Mouse (Mus musculus): ENCODE measurements at regions not wholly inside any gene's neighbourhood (a gene's known extent, or its start where the extent isn't known, plus 50 kb on each side); places are given as distances from the start of the nearest gene placed in this dataset.

GRCm38 (mm10) chr16:21289528-21289927 is 85.0 kb downstream of the Ephb3 start:
- no peak for ATAC-seq (replicated peaks; ENCODE audit: low FRiP score, low read depth)
- DNase-seq (ENCODE audit: low spot score), result no peak
- Histone ChIP-seq H3K36me3 (ENCODE audit: insufficient read depth, low read length) (no peaks in the 10 kb centered on the region), H3K27ac (no peak overlapping the region), H3K9me3 (replicated peaks; ENCODE audit: low read length) (no peaks in the 10 kb centered on the region; the same call in 1 of the 2 replicates), H3K4me1 (replicated peaks; ENCODE audit: insufficient read depth, low read length) (peaks cover 3% of the 10 kb centered on the region; the same call in 1 of the 2 replicates), H3K4me3 (replicated peaks; ENCODE audit: low read depth, low read length) (no peak overlapping the region), H3K4me2 (ENCODE audit: low read length) (no peak overlapping the region), H3K9ac (ENCODE audit: low read depth, low read length) (no peak overlapping the region), H3K27me3 (ENCODE audit: insufficient read depth, low read length) (no peaks in the 10 kb centered on the region)
- no peak for TF ChIP-seq CTCF (IDR thresholded peaks at IDR 0.05; ENCODE audit: low read depth)
- 66% methylated on average over 7 of the region's 7 CpGs for WGBS

GRCm38 (mm10) chr16:21293010-21293409 is 88.5 kb downstream of the Ephb3 start:
- Histone ChIP-seq H3K9me3 (replicated peaks; ENCODE audit: low read length) (no peaks in the 10 kb centered on the region; the same call in 1 of the 2 replicates), H3K36me3 (ENCODE audit: insufficient read depth, low read length) (no peaks in the 10 kb centered on the region), H3K27me3 (ENCODE audit: insufficient read depth, low read length) (no peaks in the 10 kb centered on the region), H3K9ac (ENCODE audit: low read depth, low read length) (no peak overlapping the region), H3K27ac (no peak overlapping the region), H3K4me1 (replicated peaks; ENCODE audit: insufficient read depth, low read length) (peaks cover 11% of the 10 kb centered on the region), H3K4me2 (ENCODE audit: low read length) (no peak overlapping the region), H3K4me3 (replicated peaks; ENCODE audit: low read depth, low read length) (no peak overlapping the region)
- WGBS, result 39% methylated on average over 11 of the region's 11 CpGs
- ATAC-seq (replicated peaks; ENCODE audit: low FRiP score, low read depth) (no peak), DNase-seq (ENCODE audit: low spot score) (no peak)
- TF ChIP-seq CTCF (IDR thresholded peaks at IDR 0.05; ENCODE audit: low read depth), result peak; percentile 48

GRCm38 (mm10) chr16:21293569-21293968 is 89.0 kb downstream of the Ephb3 start:
- Histone ChIP-seq H3K9me3 (replicated peaks; ENCODE audit: low read length) (no peaks in the 10 kb centered on the region; the same call in 1 of the 2 replicates), H3K4me1 (replicated peaks; ENCODE audit: insufficient read depth, low read length) (peaks cover 11% of the 10 kb centered on the region), H3K4me2 (ENCODE audit: low read length) (no peak overlapping the region), H3K36me3 (ENCODE audit: insufficient read depth, low read length) (no peaks in the 10 kb centered on the region), H3K4me3 (replicated peaks; ENCODE audit: low read depth, low read length) (no peak overlapping the region), H3K27ac (no peak overlapping the region), H3K9ac (ENCODE audit: low read depth, low read length) (no peak overlapping the region), H3K27me3 (ENCODE audit: insufficient read depth, low read length) (no peaks in the 10 kb centered on the region)
- no peak for TF ChIP-seq CTCF (IDR thresholded peaks at IDR 0.05; ENCODE audit: low read depth)
- ATAC-seq (replicated peaks; ENCODE audit: low FRiP score, low read depth) (no peak), DNase-seq (ENCODE audit: low spot score) (no peak)
- WGBS, result 39% methylated on average over 3 of the region's 3 CpGs

- DNase-seq (ENCODE audit: low spot score), result no peak
Measured at GRCm38 (mm10) chr16:21294677-21295411, 90.3 kb downstream of the Ephb3 start.

GRCm38 (mm10) chr16:21295956-21296733 is 91.6 kb downstream of the Ephb3 start:
- no peak overlapping the region for H3K27ac ChIP-seq
- DNase-seq (ENCODE audit: low spot score), result no peak
- TF ChIP-seq CTCF (IDR thresholded peaks at IDR 0.05; ENCODE audit: low read depth), result no peak
- H3K4me1 ChIP-seq (replicated peaks; ENCODE audit: insufficient read depth, low read length), result peaks cover 11% of the 10 kb centered on the region
- H3K9ac ChIP-seq (ENCODE audit: low read depth, low read length), result no peak overlapping the region
- no peaks in the 10 kb centered on the region for H3K36me3 ChIP-seq (ENCODE audit: insufficient read depth, low read length)
- ATAC-seq (replicated peaks; ENCODE audit: low FRiP score, low read depth), result no peak
- 56% methylated on average over 13 of the region's 13 CpGs for WGBS
- H3K4me3 ChIP-seq (replicated peaks; ENCODE audit: low read depth, low read length), result no peak overlapping the region
- no peak overlapping the region for H3K4me2 ChIP-seq (ENCODE audit: low read length)
- H3K27me3 ChIP-seq (ENCODE audit: insufficient read depth, low read length), result no peaks in the 10 kb centered on the region
- no peaks in the 10 kb centered on the region for H3K9me3 ChIP-seq (replicated peaks; ENCODE audit: low read length)

More at GRCm38 (mm10) chr16:21294677-21295411, 90.3 kb downstream of the Ephb3 start:
- WGBS, result 31% methylated on average over 9 of the region's 9 CpGs
- Histone ChIP-seq H3K27me3 (ENCODE audit: insufficient read depth, low read length) (no peaks in the 10 kb centered on the region), H3K27ac (no peak overlapping the region), H3K4me1 (replicated peaks; ENCODE audit: insufficient read depth, low read length) (peaks cover 11% of the 10 kb centered on the region), H3K4me3 (replicated peaks; ENCODE audit: low read depth, low read length) (no peak overlapping the region), H3K4me2 (ENCODE audit: low read length) (no peak overlapping the region), H3K9ac (ENCODE audit: low read depth, low read length) (no peak overlapping the region), H3K9me3 (replicated peaks; ENCODE audit: low read length) (no peaks in the 10 kb centered on the region), H3K36me3 (ENCODE audit: insufficient read depth, low read length) (no peaks in the 10 kb centered on the region)
- peak; percentile 56; the same call in 1 of the 2 replicates for ATAC-seq (replicated peaks; ENCODE audit: low FRiP score, low read depth)
- TF ChIP-seq CTCF (IDR thresholded peaks at IDR 0.05; ENCODE audit: low read depth), result no peak

GRCm38 (mm10) chr16:21296786-21297185 is 92.2 kb downstream of the Ephb3 start:
- H3K27ac ChIP-seq, result no peak overlapping the region
- no peaks in the 10 kb centered on the region for H3K36me3 ChIP-seq (ENCODE audit: insufficient read depth, low read length)
- no peaks in the 10 kb centered on the region for H3K27me3 ChIP-seq (ENCODE audit: insufficient read depth, low read length)
- H3K4me2 ChIP-seq (ENCODE audit: low read length), result no peak overlapping the region
- no peak overlapping the region for H3K4me3 ChIP-seq (replicated peaks; ENCODE audit: low read depth, low read length)
- WGBS, result 79% methylated on average over 3 of the region's 3 CpGs
- peaks cover 11% of the 10 kb centered on the region for H3K4me1 ChIP-seq (replicated peaks; ENCODE audit: insufficient read depth, low read length)
- DNase-seq (ENCODE audit: low spot score) (no peak), ATAC-seq (replicated peaks; ENCODE audit: low FRiP score, low read depth) (no peak)
- TF ChIP-seq CTCF (IDR thresholded peaks at IDR 0.05; ENCODE audit: low read depth), result no peak
- H3K9ac ChIP-seq (ENCODE audit: low read depth, low read length), result no peak overlapping the region
- no peaks in the 10 kb centered on the region for H3K9me3 ChIP-seq (replicated peaks; ENCODE audit: low read length)
